Mouse (Mus musculus) skeletal muscle tissue, postnatal 0 days (tissue): Measurements from ENCODE around the gene Olfr165. TPM values are rescaled to one million over a fixed set of nuclear protein-coding genes. Genes with fewer than 3 reads are reported as not detected.

Experiments used
- polyA plus RNA-seq: library from polyadenylated mRNA; unstranded; fragments of >200 nt; fragmentation: Nextera tagmentation; extraction: Ambion mirVana; gene quantifications from 2 replicates; pipeline ENCODE4 v1.2.1, GENCODE M21; 2015

The Olfr165 gene
- not detected in 2 replicates for polyA plus RNA-seq

GRCm38 (mm10) chr16:19423034-19423433 lies at the start of gene Olfr165:
Gene Olfr165, minus strand, starts transcription at chr16:19423134.

Other genes starting within 250 kb of the Olfr165 start
- gene Olfr164, start 109.1 kb downstream of the Olfr165 start, polyA plus RNA-seq = not detected in 2 replicates
- not detected in 2 replicates for gene Olfr166, start 60.6 kb upstream of the Olfr165 start, polyA plus RNA-seq
- not detected in 2 replicates for gene Olfr167, start 99.1 kb upstream of the Olfr165 start, polyA plus RNA-seq
- gene Olfr168, start 112.4 kb upstream of the Olfr165 start, polyA plus RNA-seq = not detected in 2 replicates
- gene Olfr169, start 148.7 kb upstream of the Olfr165 start, polyA plus RNA-seq = not detected in 2 replicates
- gene Olfr170, start 188.7 kb upstream of the Olfr165 start, polyA plus RNA-seq = not detected in 2 replicates
- not detected in 2 replicates for gene Olfr171, start 206.8 kb upstream of the Olfr165 start, polyA plus RNA-seq